Mouse (Mus musculus) kidney, postnatal 0 days (tissue): ENCODE results near the gene Dnajc28. TPM values are rescaled to one million over a fixed set of nuclear protein-coding genes. Genes with fewer than 3 reads are reported as not detected.

Experiments
- ATAC-seq: fragments of 200-750 bp; cut with Nextera tagmentation; replicated peaks from 2 replicates; pipeline ENCODE4 v1.8.0; 2017; ENCODE audit warnings: low read depth, moderate number of reproducible peaks, moderate TSS enrichment, moderate library complexity; ENCODE audit not compliant: low FRiP score
- DNase-seq: peaks from one replicate; pipeline ENCODE4 v3.0.0-alpha.2; 2016; ENCODE audit warnings: low spot score
- H3K27ac ChIP-seq: fragments of 300-500 bp; sonication (generic); 2 replicates; pipeline ENCODE4 v1.5.1; 2014; ENCODE audit warnings: mild to moderate bottlenecking
- H3K27me3 ChIP-seq: fragments of 300-500 bp; sonication (generic); 2 replicates; pipeline ENCODE4 v1.6.1; 2014; ENCODE audit warnings: low read length, mixed read lengths; ENCODE audit not compliant: insufficient read depth
- H3K36me3 ChIP-seq: fragments of 300-500 bp; sonication (generic); 2 replicates; pipeline ENCODE4 v1.6.1; 2014; ENCODE audit warnings: low read length, mixed read lengths; ENCODE audit not compliant: insufficient read depth
- H3K4me1 ChIP-seq: fragments of 300-500 bp; sonication (generic); replicated peaks from 2 replicates; pipeline ENCODE4 v1.6.1; 2014; ENCODE audit warnings: antibody characterized with exemption, low read length, mixed read lengths; ENCODE audit not compliant: insufficient read depth
- H3K4me2 ChIP-seq: fragments of 300-500 bp; sonication (generic); 2 replicates; pipeline ENCODE4 v1.6.1; 2014; ENCODE audit warnings: mild to moderate bottlenecking, low read length, moderate library complexity, mixed read lengths
- H3K4me3 ChIP-seq: fragments of 300-500 bp; sonication (generic); replicated peaks from 2 replicates; pipeline ENCODE4 v1.5.1; 2014; ENCODE audit warnings: low read depth, low read length
- H3K9ac ChIP-seq: fragments of 300-500 bp; sonication (generic); 2 replicates; pipeline ENCODE4 v1.6.1; 2014; ENCODE audit warnings: low read depth, low read length
- H3K9me3 ChIP-seq: fragments of 300-500 bp; sonication (generic); replicated peaks from 2 replicates; pipeline ENCODE4 v1.6.1; 2016; ENCODE audit warnings: low read length, inconsistent platforms, mixed read lengths
- CTCF ChIP-seq: IDR thresholded peaks from 2 replicates; pipeline ENCODE4 v1.5.1; 2016; ENCODE audit warnings: antibody characterized with exemption, low read depth, mild to moderate bottlenecking, moderate library complexity
- WGBS: fragments of 180-500 bp; shearing (Covaris S2); extraction: QIAGEN DNeasy Blood & Tissue Kit; methylation state at CpG from one replicate; pipeline ENCODE4 v1.1.7; 2014; 5-methylcytosine and 5-hydroxymethylcytosine counted together
- polyA plus RNA-seq: library from polyadenylated mRNA; unstranded; fragments of >200 nt; fragmentation: Nextera tagmentation; extraction: Ambion mirVana; gene quantifications from 2 replicates; pipeline ENCODE4 v1.2.1, GENCODE M21; 2015

Dnajc28 gene
- polyA plus RNA-seq, 1 experiment from 2014 or later: 4.4 TPM

GRCm38 (mm10) chr16:91657285-91657684, 38.5 kb upstream of the Dnajc28 start:
- H3K4me2 ChIP-seq: no peak overlapping the region
- H3K9me3 ChIP-seq: no peaks in the 10 kb centered on the region
- 99% methylated on average over 17 of the region's 17 CpGs for WGBS
- no peaks in the 10 kb centered on the region for H3K4me1 ChIP-seq
- peaks cover 74% of the 10 kb centered on the region for H3K36me3 ChIP-seq
- no peak overlapping the region for H3K9ac ChIP-seq
- no peak overlapping the region for H3K27ac ChIP-seq
- peak; percentile 48; the same call in 1 of the 2 replicates for ATAC-seq
- H3K27me3 ChIP-seq: no peaks in the 10 kb centered on the region
- no peak for TF ChIP-seq CTCF
- H3K4me3 ChIP-seq: no peak overlapping the region
- no peak for DNase-seq

GRCm38 (mm10) chr16:91655285-91655684, 36.5 kb upstream of the Dnajc28 start:
- DNase-seq (no peak), ATAC-seq (no peak)
- Histone ChIP-seq H3K36me3 (peaks cover 72% of the 10 kb centered on the region), H3K27ac (no peak overlapping the region), H3K4me2 (no peak overlapping the region), H3K9me3 (no peaks in the 10 kb centered on the region), H3K4me1 (no peaks in the 10 kb centered on the region), H3K9ac (no peak overlapping the region), H3K4me3 (no peak overlapping the region), H3K27me3 (no peaks in the 10 kb centered on the region)
- 97% methylated on average over 9 of the region's 9 CpGs for WGBS
- TF ChIP-seq CTCF: no peak

GRCm38 (mm10) chr16:91652191-91652590, 33.4 kb upstream of the Dnajc28 start:
- Histone ChIP-seq H3K4me2 (no peak overlapping the region), H3K4me3 (no peak overlapping the region), H3K27ac (no peak overlapping the region), H3K4me1 (0 out of 2 replicates have a peak, but pooled peaks cover 4% of the 10 kb centered on the region), H3K9ac (no peak overlapping the region), H3K9me3 (no peaks in the 10 kb centered on the region), H3K36me3 (peaks cover 41% of the 10 kb centered on the region), H3K27me3 (no peaks in the 10 kb centered on the region)
- WGBS: 96% methylated on average over 3 of the region's 3 CpGs
- no peak for TF ChIP-seq CTCF
- no peak for ATAC-seq
- DNase-seq: no peak

DNA sequence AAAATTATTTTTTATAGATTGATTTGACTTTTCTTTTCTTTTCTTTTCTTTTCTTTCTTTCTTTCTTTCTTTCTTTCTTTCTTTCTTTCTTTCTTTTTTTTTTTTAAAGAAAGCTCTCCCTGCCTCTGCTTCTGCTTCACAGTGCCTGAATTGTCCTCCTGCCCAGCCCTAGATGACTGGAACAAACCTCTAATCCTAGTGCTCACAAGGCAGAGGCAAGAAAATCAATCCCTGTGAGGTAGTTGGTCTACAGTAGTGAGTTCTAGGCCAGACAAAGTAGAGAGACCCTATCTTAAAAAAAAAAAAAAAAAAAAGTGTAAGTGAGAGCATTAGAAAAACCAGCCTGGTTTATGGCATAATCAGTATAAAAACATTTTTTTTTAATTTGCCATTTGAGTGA, 31.0 kb upstream of the Dnajc28 start:
- no peak overlapping the region for H3K27ac ChIP-seq
- no peak overlapping the region for H3K9ac ChIP-seq
- no peak overlapping the region for H3K4me3 ChIP-seq
- no peak for TF ChIP-seq CTCF
- H3K36me3 ChIP-seq: peaks cover 17% of the 10 kb centered on the region
- 0 out of 2 replicates have a peak, but pooled peaks cover 4% of the 10 kb centered on the region for H3K4me1 ChIP-seq
- H3K4me2 ChIP-seq: 0 out of 2 replicates have a peak overlapping the region, but pooled peaks have one; percentile 28
- DNase-seq (no peak), ATAC-seq (no peak)
- H3K27me3 ChIP-seq: no peaks in the 10 kb centered on the region
- H3K9me3 ChIP-seq: no peaks in the 10 kb centered on the region

DNA sequence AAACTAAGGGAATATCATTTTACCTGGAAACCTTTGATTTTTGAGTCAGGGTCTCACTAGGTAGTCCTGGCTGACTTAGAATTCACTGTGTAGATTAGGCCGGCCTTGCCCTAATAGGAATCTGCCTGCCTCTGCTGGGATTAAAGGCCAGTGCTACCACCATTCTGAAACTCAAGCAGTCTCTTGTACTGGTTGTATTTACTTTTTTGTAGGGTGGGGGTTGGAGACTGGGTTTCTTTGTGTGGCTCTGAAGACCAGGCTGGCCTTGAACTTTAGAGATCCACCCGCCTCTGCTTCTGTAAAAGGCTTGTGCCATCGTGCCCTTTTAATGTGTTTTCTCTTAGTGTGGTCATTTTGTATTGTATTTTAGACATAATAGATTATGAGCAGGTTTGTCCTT, 30.4 kb upstream of the Dnajc28 start:
- Histone ChIP-seq H3K4me1 (0 out of 2 replicates have a peak, but pooled peaks cover 4% of the 10 kb centered on the region), H3K4me2 (peak overlapping the region; percentile 96), H3K36me3 (peaks cover 14% of the 10 kb centered on the region), H3K27ac (no peak overlapping the region), H3K9ac (no peak overlapping the region), H3K9me3 (no peaks in the 10 kb centered on the region), H3K27me3 (no peaks in the 10 kb centered on the region), H3K4me3 (peak overlapping the region; percentile 16)
- ATAC-seq: no peak
- 62% methylated on average over 3 of the region's 3 CpGs for WGBS
- DNase-seq: no peak
- no peak for TF ChIP-seq CTCF

GRCm38 (mm10) chr16:91648220-91648550, 29.4 kb upstream of the Dnajc28 start:
- Histone ChIP-seq H3K9ac (peak overlapping the region; percentile 94), H3K9me3 (no peaks in the 10 kb centered on the region), H3K27ac (peak overlapping the region; percentile 98), H3K36me3 (peaks cover 11% of the 10 kb centered on the region), H3K4me2 (peak overlapping the region; percentile 96), H3K27me3 (no peaks in the 10 kb centered on the region), H3K4me3 (peak overlapping the region; percentile 77), H3K4me1 (0 out of 2 replicates have a peak, but pooled peaks cover 4% of the 10 kb centered on the region)
- ATAC-seq: peak; percentile 58
- DNase-seq: peak; percentile 83
- under 1% methylated on average over 24 of the region's 25 CpGs for WGBS
- no peak for TF ChIP-seq CTCF

DNA sequence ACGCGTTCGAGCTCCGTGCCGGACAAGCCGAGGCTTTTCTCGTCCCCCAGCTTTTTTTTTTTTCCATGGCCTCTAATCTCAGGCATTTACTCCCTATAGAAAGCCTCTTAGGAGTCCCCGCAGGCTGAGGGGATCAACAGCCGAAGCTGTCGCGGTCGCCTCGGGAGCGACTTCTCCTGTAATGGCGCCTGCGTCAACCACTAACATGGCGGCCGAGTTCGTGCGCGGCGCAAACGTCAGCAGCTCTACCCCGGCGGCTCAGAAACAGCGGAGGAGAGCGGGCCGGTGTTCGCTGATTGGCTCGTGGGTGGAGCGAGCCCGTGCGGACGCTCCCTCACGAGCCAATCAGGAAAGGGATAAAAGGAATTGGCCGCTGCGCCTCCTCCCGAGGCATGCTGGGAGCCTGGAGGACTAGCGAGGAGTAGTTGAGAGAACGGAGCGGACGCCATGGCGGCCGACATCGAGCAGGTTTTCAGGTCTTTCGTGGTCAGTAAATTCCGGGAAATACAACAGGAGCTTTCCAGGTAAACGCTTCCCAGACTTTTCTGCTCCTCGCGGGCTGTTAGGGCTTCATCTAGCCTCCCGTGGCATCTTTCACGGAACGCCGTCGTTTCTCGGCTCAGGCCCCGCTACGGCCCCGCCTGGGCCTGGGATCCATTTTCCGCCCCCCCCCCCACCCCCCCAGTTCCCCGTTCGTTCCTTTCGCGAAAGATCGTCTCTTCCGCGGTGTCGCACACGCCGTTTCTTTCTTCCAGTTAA, 28.8 kb upstream of the Dnajc28 start, which contains the start of gene Son:
TSS of gene Son (plus strand) at position 46 of the 759 bp plus-strand sequence.
- under 1% methylated on average over 68 of the region's 70 CpGs for WGBS
- peaks cover 13% of the 10 kb centered on the region for H3K36me3 ChIP-seq
- H3K9me3 ChIP-seq: no peaks in the 10 kb centered on the region
- no peak for TF ChIP-seq CTCF
- no peaks in the 10 kb centered on the region for H3K27me3 ChIP-seq
- H3K9ac ChIP-seq: peak within 1 kb of the TSS; percentile 94
- peak within 1 kb of the TSS; percentile 96 for H3K4me2 ChIP-seq
- H3K4me3 ChIP-seq: peak within 1 kb of the TSS; percentile 77
- 0 out of 2 replicates have a peak, but pooled peaks cover 4% of the 10 kb centered on the region for H3K4me1 ChIP-seq
- DNase-seq (peak; percentile 99), ATAC-seq (peak; percentile 95)
- H3K27ac ChIP-seq: peak within 1 kb of the TSS; percentile 98
